Mouse (Mus musculus): Measurements from ENCODE around the gene Zdhhc19.
A peak's percentile ranks its signal among the peaks of the same experiment; 100 is the strongest.

- TF ChIP-seq CTCF (IDR thresholded peaks at IDR 0.05): peak; percentile 24
- no peak for TF ChIP-seq POLR2A (IDR thresholded peaks at IDR 0.05; ENCODE audit: insufficient read depth, low read depth, low read length)
Measured at GRCm38 (mm10) chr16:32522578-32523194, 26.6 kb downstream of the Zdhhc19 start.
